Mouse (Mus musculus) heart, embryonic 16.5 days (tissue): ENCODE measurements around the gene Irak2. TPM values are rescaled to one million over a fixed set of nuclear protein-coding genes. Genes with fewer than 3 reads are reported as not detected.

Experiments used
- microRNA-seq: library from miRNA; unstranded; fragments of <30 nt; microRNA quantifications from one replicate; pipeline ENCODE4, GENCODE M21; 2017
- polyA plus RNA-seq: library from polyadenylated mRNA; unstranded; fragments of >200 nt; fragmentation: Nextera tagmentation; extraction: Ambion mirVana; gene quantifications from 2 replicates; pipeline ENCODE4 v1.2.1, GENCODE M21; 2015

The Irak2 gene
- polyA plus RNA-seq, 1 experiment from 2014 or later: 5.0 TPM

Small RNAs within 50 kb of the gene (microRNA-seq; reads per million reads assigned to microRNA genes)
- not detected for gene Mir7042

Other genes with a start within 250 kb of the Irak2 start
- gene Ttll3, start 249.2 kb upstream of the Irak2 start, polyA plus RNA-seq: 2.3 and 3.0 TPM in 2 replicates
- gene Rpusd3, start 219.1 kb upstream of the Irak2 start, polyA plus RNA-seq: 14.2 and 15.0 TPM in 2 replicates
- 0.29 TPM in 1 of 2 replicates, not detected in the other for gene Cidec, start 202.7 kb upstream of the Irak2 start, polyA plus RNA-seq
- gene Jagn1, start 195.9 kb upstream of the Irak2 start, polyA plus RNA-seq: 64.5 and 65.2 TPM in 2 replicates
- 1.8 and 3.1 TPM in 2 replicates for gene Il17re, start 180.0 kb upstream of the Irak2 start, polyA plus RNA-seq
- 15.5 and 16.1 TPM in 2 replicates for gene Il17rc, start 167.0 kb upstream of the Irak2 start, polyA plus RNA-seq
- gene Creld1, start 155.2 kb upstream of the Irak2 start, polyA plus RNA-seq: 44.8 and 46.8 TPM in 2 replicates
- gene Prrt3, start 136.5 kb upstream of the Irak2 start, polyA plus RNA-seq: 0.26 and 0.29 TPM in 2 replicates
- gene Emc3, start 106.8 kb upstream of the Irak2 start, polyA plus RNA-seq: 89.7 and 94.5 TPM in 2 replicates
- 8.3 and 8.4 TPM in 2 replicates for gene Fancd2, start 106.8 kb upstream of the Irak2 start, polyA plus RNA-seq
- gene Fancd2os, start 37.8 kb upstream of the Irak2 start, polyA plus RNA-seq: 0.30 TPM in 1 of 2 replicates, not detected in the other
- gene Brk1, start 33.7 kb upstream of the Irak2 start, polyA plus RNA-seq: 164 and 178 TPM in 2 replicates
- gene Vhl, start 14.5 kb upstream of the Irak2 start, polyA plus RNA-seq: 28.8 and 29.4 TPM in 2 replicates
- 0.49 and 0.74 TPM in 2 replicates for gene Tatdn2, start 58.6 kb downstream of the Irak2 start, polyA plus RNA-seq
- 0.17 and 0.30 TPM in 2 replicates for gene Ghrl, start 81.4 kb downstream of the Irak2 start, polyA plus RNA-seq
- 187 TPM in 2 replicates for gene Sec13, start 102.3 kb downstream of the Irak2 start, polyA plus RNA-seq